Mouse (Mus musculus) effector memory CD4-positive, alpha-beta T cell, adult 7 months (primary cell): ENCODE data around the gene Agtr1a. TPM values are rescaled to one million over a fixed set of nuclear protein-coding genes. Genes with fewer than 3 reads are reported as not detected.

Experiments used
- polyA plus RNA-seq: library from polyadenylated mRNA; unstranded; fragments of 100-300 nt; shearing (Covaris generic); gene quantifications from one replicate; pipeline ENCODE4 v1.2.1, GENCODE M21; 2017

The Agtr1a gene
- polyA plus RNA-seq, result not detected

GRCm38 (mm10) chr13:30336148-30336801 lies at the start of gene Agtr1a:
TSS of gene Agtr1a (plus strand) at chr13:30336441.

Other genes starting within 250 kb of the Agtr1a start
- gene Mboat1, start 200.0 kb upstream of the Agtr1a start, polyA plus RNA-seq, result 25.4 TPM
- 150 TPM for gene Uqcrfs1, start 208.9 kb downstream of the Agtr1a start, polyA plus RNA-seq